ENCODE assay signal across 10 mouse cellular contexts in genomic region chr14:9606584-9607377, GRCm38 (mm10).
DNase-seq lines count a peak whose midpoint lies in the region; ATAC-seq and TF ChIP-seq lines count a peak whose summit lies in the region.
"Had no signal": no experiment of that assay in that cellular context is flagged by ENCODE, and none has a peak within 500 bp of the region (broad histone marks: within the 10 kb centered on the region; RNA-seq: fewer than 3 reads in every experiment).

No protein-coding gene starts in this region.

- ATAC-seq in hindbrain, embryonic 15.5 days (ENCODE audit: low FRiP score, low read depth) = peak; percentile 80
- ATAC-seq in hindbrain, embryonic 12.5 days (ENCODE audit: low FRiP score) = no peak
- ATAC-seq in forebrain, postnatal 0 days = peak; percentile 73
- ATAC-seq in liver, embryonic 12.5 days = peak; percentile 42; the same call in 1 of the 2 replicates

- H3K36me3 ChIP-seq in hindbrain, embryonic 15.5 days = no peaks in the 10 kb centered on the region
- no peaks in the 10 kb centered on the region for H3K36me3 ChIP-seq in hindbrain, embryonic 12.5 days
- H3K36me3 ChIP-seq in forebrain, postnatal 0 days (ENCODE audit: insufficient read depth) = no peaks in the 10 kb centered on the region
- no peaks in the 10 kb centered on the region for H3K36me3 ChIP-seq in liver, embryonic 12.5 days

- peak; percentile 56 for DNase-seq in forebrain, postnatal 0 days
- DNase-seq in right cerebral cortex, adult 2 months (ENCODE audit: low spot score in 2 of 2) = peak; percentile 50 to 58
- no peak for DNase-seq in gastrocnemius, postnatal 4 days (ENCODE audit: low spot score in 2 of 2)
- no peak for DNase-seq in embryo, embryonic 10 days (ENCODE audit: low spot score)
- no peak for DNase-seq in ovary, postnatal 14 days (ENCODE audit: low spot score)
- DNase-seq: heart, adult 11 months; kidney, adult 18-20 months had no signal

- 0 out of 2 replicates have a peak, but pooled peaks cover 4% of the 10 kb centered on the region for H3K4me1 ChIP-seq in hindbrain, embryonic 15.5 days (replicated peaks)
- no peaks in the 10 kb centered on the region for H3K4me1 ChIP-seq in hindbrain, embryonic 12.5 days
- H3K4me1 ChIP-seq in forebrain, postnatal 0 days (ENCODE audit: insufficient read depth) = no peaks in the 10 kb centered on the region
- no peaks in the 10 kb centered on the region for H3K4me1 ChIP-seq in liver, embryonic 12.5 days

- 58% methylated on average over 12 of the region's 12 CpGs for WGBS in hindbrain, embryonic 15.5 days
- WGBS in hindbrain, embryonic 12.5 days = 77% methylated on average over 12 of the region's 12 CpGs
- 43% methylated on average over 12 of the region's 12 CpGs for WGBS in forebrain, postnatal 0 days
- 65% methylated on average over 12 of the region's 12 CpGs for WGBS in liver, embryonic 12.5 days (ENCODE audit: insufficient replicate concordance)

- no peaks in the 10 kb centered on the region for H3K27me3 ChIP-seq in hindbrain, embryonic 15.5 days
- no peaks in the 10 kb centered on the region for H3K27me3 ChIP-seq in hindbrain, embryonic 12.5 days
- H3K27me3 ChIP-seq in forebrain, postnatal 0 days (ENCODE audit: insufficient read depth, low read length) = no peaks in the 10 kb centered on the region
- H3K27me3 ChIP-seq in liver, embryonic 12.5 days (replicated peaks) = no peaks in the 10 kb centered on the region

- H3K9me3 ChIP-seq in hindbrain, embryonic 15.5 days = no peaks in the 10 kb centered on the region
- H3K9me3 ChIP-seq in hindbrain, embryonic 12.5 days (replicated peaks) = no peaks in the 10 kb centered on the region
- no peaks in the 10 kb centered on the region for H3K9me3 ChIP-seq in forebrain, postnatal 0 days (ENCODE audit: low read length)
- no peaks in the 10 kb centered on the region for H3K9me3 ChIP-seq in liver, embryonic 12.5 days (replicated peaks)

- no peak overlapping the region for H3K4me3 ChIP-seq in hindbrain, embryonic 15.5 days
- no peak overlapping the region for H3K4me3 ChIP-seq in hindbrain, embryonic 12.5 days
- H3K4me3 ChIP-seq in forebrain, postnatal 0 days (ENCODE audit: low read depth, low read length) = no peak overlapping the region
- no peak overlapping the region for H3K4me3 ChIP-seq in liver, embryonic 12.5 days

- no peak overlapping the region for H3K4me2 ChIP-seq in hindbrain, embryonic 15.5 days
- H3K4me2 ChIP-seq in hindbrain, embryonic 12.5 days (replicated peaks) = no peak overlapping the region
- no peak overlapping the region for H3K4me2 ChIP-seq in forebrain, postnatal 0 days (ENCODE audit: low read depth)
- no peak overlapping the region for H3K4me2 ChIP-seq in liver, embryonic 12.5 days

- no peak overlapping the region for H3K27ac ChIP-seq in hindbrain, embryonic 15.5 days (replicated peaks)
- no peak overlapping the region for H3K27ac ChIP-seq in hindbrain, embryonic 12.5 days
- H3K27ac ChIP-seq in forebrain, postnatal 0 days (ENCODE audit: low read depth, low read length) = no peak overlapping the region
- no peak overlapping the region for H3K27ac ChIP-seq in liver, embryonic 12.5 days

- TF ChIP-seq CTCF in forebrain, postnatal 0 days (IDR thresholded peaks at IDR 0.05; ENCODE audit: low read depth) = no peak

- H3K9ac ChIP-seq in hindbrain, embryonic 15.5 days = no peak overlapping the region
- H3K9ac ChIP-seq in hindbrain, embryonic 12.5 days = no peak overlapping the region
- no peak overlapping the region for H3K9ac ChIP-seq in forebrain, postnatal 0 days
- no peak overlapping the region for H3K9ac ChIP-seq in liver, embryonic 12.5 days

Comparison
In these comparisons a context has a peak if more than half of its experiments do, and no peak if none do; other contexts are left out.
1. DNase-seq: peak in forebrain, postnatal 0 days (single experiment) and right cerebral cortex, adult 2 months (2 of 2); none in gastrocnemius, postnatal 4 days (0 of 2), embryo, embryonic 10 days (single experiment) and ovary, postnatal 14 days (single experiment).